Mouse (Mus musculus) heart, adult 2 months (tissue): ENCODE measurements at regions not wholly inside any gene's neighbourhood (a gene's known extent, or its start where the extent isn't known, plus 50 kb on each side); places are given as distances from the start of the nearest gene placed in this dataset.

Source experiments
- CTCF ChIP-seq: fragments of 200-600 bp; IDR thresholded peaks from 2 replicates; pipeline ENCODE4 v1.8.1; 2022; ENCODE audit warnings: antibody characterized with exemption, mild to moderate bottlenecking, moderate library complexity
- EP300 ChIP-seq: fragments of 200-500 bp; IDR thresholded peaks from 2 replicates; pipeline ENCODE4 v1.6.1; 2011; ENCODE audit warnings: low read depth, low read length, control low read depth; ENCODE audit not compliant: insufficient read depth

- TF ChIP-seq CTCF: no peak
- TF ChIP-seq EP300: no peak
Measured at GRCm38 (mm10) chr4:22109410-22109809, 178.3 kb downstream of the Faxc start.
